20 mouse cellular contexts compared by ENCODE assay signal in genomic region chr12:47670457-47670856, GRCm38 (mm10).
"Had no signal": no experiment of that assay in that cellular context is flagged by ENCODE, and none has a peak within 500 bp of the region (broad histone marks: within the 10 kb centered on the region; RNA-seq: fewer than 3 reads in every experiment).

No protein-coding gene starts in this region.

- H3K9ac ChIP-seq: limb, embryonic 12.5 days; limb, embryonic 15.5 days; liver, embryonic 15.5 days; lung, embryonic 15.5 days had no signal

- H3K36me3 ChIP-seq: limb, embryonic 12.5 days; limb, embryonic 15.5 days; liver, embryonic 15.5 days; lung, embryonic 15.5 days; midbrain, embryonic 10.5 days had no signal

- H3K27me3 ChIP-seq: limb, embryonic 12.5 days; limb, embryonic 15.5 days; liver, embryonic 15.5 days; lung, embryonic 15.5 days; megakaryocyte, embryonic 14.5 days had no signal

- H3K4me1 ChIP-seq: limb, embryonic 12.5 days; limb, embryonic 15.5 days; liver, embryonic 15.5 days; lung, embryonic 15.5 days; megakaryocyte, embryonic 14.5 days; midbrain, embryonic 10.5 days had no signal

- H3K4me3 ChIP-seq: layer of hippocampus, adult 2 months; left cerebral cortex, adult 2 months; limb, embryonic 12.5 days; limb, embryonic 15.5 days; liver, embryonic 15.5 days; lung, embryonic 15.5 days; megakaryocyte, embryonic 14.5 days; midbrain, embryonic 10.5 days had no signal

- H3K9me3 ChIP-seq: limb, embryonic 12.5 days; limb, embryonic 15.5 days; liver, embryonic 15.5 days; lung, embryonic 15.5 days; megakaryocyte, embryonic 14.5 days; midbrain, embryonic 10.5 days had no signal

- H3K4me2 ChIP-seq: limb, embryonic 12.5 days; limb, embryonic 15.5 days; liver, embryonic 11.5 days; liver, embryonic 15.5 days; lung, embryonic 15.5 days had no signal

- H3K27ac ChIP-seq: kidney, postnatal 0 days; layer of hippocampus, adult 2 months; left cerebral cortex, adult 2 months; limb, embryonic 12.5 days; limb, embryonic 15.5 days; liver, embryonic 15.5 days; lung, embryonic 15.5 days; midbrain, embryonic 10.5 days had no signal

- DNase-seq: kidney, postnatal 25 days; layer of hippocampus, adult 9-11 months; left cerebral cortex, postnatal 4 days; lung, adult 18-20 months; lung, postnatal 10 days; lung, postnatal 36 days; midbrain, embryonic 14.5 days; thymus, adult 2 months; thymus, postnatal 14 days; thymus, postnatal 4 days had no signal
